Mouse (Mus musculus) induced T-regulatory cell, adult 2 months (primary cell): ENCODE data around the gene Vtcn1.

ENCODE experiments used
- DNase-seq: peaks from one replicate; pipeline ENCODE4 v3.0.0-alpha.2; 2012; ENCODE audit warnings: low read depth

Vtcn1 gene

DNA sequence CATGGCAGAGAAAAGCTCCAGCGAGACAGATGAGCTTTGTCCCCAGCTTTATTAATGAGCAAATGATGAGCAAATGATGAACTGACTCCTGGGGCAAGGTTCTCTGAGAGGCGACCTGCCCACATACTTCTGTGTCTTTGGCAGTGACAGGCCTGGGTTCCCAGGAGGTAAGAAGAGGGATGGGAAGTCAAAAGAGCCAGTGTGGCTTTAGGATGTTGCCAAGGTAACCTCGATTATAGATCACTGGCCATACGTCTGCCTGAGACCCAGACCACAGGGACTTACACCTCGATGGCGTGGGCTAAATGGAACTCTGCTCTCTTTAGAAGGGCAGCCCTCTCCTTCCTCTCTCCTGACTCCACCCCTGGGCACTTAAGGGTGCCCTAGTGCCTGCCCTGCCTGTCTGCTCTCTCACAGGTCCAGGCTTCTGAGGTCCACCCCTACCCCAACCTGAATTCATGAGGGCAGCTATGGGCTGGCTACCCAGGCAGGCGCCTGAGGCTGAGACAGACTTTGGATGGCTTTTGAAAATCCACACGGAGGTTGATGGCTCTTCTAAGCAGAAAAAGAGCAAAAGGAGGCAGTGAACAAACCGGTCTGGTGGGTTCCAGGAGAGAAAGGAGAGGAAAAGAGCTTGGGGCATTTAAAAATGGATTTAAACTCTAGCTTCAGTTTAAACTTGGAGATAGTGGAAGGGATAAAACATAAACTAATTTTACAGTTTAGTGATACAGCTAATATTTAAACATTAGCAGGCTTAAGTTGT lies 31.0 kb downstream of the Vtcn1 start:
- no peak for DNase-seq

DNA sequence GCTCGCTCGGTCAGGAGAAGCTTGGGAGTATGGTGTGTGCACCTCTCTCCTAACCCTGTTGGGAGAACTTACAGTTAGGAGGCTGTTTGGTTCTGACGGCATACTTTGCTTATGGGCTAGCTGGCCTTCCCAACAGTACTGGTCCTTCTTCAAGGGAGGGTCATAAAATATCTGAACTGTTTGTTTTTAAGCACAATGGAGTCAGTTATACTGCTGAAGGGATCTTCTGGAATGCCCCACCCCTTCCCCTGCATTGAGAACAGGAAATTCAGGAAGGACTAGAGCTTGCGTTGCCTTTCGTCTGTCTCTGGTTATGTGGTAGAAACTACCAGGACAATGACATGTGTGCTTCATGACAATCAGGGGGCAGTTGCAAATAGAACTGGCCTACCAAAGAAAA lies 31.9 kb downstream of the Vtcn1 start:
- DNase-seq = no peak

DNA sequence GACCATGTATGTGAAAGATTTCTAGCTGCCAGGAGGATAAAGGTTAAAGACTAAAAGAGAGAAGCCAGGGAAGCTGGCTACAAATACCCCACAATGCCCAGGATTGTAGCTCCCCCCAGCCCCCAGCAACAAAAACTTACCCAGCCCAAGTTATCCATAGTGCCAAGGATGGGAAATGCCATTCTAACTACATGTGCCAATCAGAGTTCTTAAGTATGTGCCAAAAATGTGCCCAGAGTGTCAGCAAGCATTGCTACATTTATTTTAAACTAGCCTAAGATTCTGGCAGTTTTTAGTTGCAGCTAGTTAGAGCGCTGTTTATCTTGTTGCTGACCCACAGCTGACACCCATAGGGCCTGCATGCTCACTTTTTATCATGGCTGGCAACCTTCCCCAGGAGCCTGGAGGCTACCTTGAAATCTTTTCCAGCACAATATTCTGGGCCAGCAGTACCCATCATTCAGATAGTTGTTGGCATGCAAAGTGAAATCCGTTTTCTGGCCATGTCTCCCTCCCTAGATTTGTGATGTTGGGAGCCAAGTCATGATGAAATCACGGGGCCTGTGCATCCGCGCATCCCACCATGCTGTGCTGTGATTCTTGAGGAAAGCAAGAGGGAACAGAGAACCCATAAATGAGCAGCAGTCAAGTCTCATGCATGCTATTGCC lies 33.2 kb downstream of the Vtcn1 start:
- DNase-seq = no peak

DNA sequence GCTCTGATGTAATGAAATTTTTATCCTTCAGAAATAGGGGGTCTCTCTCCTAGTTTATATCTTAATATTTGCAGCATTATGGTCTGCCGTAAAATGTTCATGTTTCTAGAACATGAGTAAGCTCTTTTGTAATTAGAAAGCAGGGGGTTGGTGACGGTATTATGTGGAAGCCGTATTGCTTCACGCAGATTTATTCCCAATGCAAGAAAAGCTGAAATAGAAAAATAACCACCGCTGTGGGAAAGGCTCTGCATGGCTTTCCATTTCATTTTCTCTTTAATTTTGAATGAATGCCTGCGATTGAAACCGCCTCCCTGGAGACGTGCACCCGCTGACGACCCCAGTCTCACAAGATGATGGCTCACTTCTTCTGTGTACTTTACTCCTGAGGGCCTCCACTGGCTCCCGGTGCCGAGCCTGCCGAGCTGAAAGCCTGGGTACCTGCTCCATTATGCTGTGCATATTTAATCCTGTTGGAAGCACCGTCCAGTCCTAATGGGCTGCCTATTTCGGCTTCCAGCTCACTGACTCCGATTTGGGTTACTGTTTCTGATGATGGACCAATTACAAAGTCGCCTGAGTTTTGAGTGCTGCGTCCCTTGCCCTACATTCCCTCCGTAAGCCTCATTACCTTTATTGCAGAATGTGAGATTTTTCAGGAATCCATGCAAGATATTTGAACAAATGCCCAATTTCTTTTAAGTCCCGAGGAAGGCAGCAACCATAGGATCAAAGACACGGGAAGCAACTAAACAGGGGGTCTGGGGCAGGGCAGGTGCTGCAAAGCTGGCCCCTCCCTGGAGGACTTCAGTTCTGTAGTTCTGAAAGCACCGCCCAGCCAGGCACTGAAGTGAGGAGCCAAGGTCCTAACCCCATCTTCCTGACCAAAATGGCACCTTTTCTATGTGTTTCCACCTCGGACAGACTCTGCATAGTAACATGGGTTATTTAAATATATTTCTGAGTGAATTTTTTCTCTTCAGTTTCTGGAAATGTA lies 36.3 kb downstream of the Vtcn1 start:
- no peak for DNase-seq

DNA sequence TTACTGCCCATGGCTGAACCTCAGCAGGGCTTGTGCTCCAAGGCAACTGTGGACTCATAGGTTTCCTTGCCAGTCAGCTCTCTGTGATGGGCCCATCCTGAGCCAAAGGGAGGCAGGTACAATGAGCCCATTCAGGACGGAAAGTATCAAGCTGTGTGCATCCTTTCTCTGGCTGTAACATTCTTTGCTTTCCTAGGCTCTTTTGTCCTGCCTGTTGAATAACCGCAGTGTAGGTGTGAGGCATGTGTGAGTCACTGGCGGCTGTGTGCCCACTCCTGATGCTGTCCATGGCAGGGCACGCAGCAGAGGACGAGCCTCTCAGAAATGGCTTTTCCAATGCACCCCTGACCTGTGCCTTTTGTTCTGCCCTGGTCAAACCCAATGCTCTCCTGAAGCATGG lies 41.7 kb downstream of the Vtcn1 start:
- DNase-seq = no peak

DNA sequence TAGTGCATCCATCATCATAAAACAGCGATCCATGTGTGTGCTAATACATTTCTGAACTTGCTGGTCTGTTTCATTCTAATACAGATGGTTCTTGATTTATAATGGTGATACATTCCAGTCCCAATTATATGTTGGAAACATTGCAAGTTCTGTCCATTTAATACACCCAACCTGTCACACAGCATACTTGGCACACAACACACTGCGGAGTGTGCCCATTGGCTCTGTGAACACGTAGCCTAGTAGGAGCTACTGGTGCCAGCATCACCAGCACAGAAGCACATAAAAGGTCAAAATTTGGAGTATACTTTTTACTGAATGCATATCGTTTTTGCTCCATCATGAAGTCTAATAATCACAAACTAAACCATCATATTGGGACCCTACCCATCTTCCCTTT lies 51.8 kb downstream of the Vtcn1 start:
- DNase-seq = no peak

DNA sequence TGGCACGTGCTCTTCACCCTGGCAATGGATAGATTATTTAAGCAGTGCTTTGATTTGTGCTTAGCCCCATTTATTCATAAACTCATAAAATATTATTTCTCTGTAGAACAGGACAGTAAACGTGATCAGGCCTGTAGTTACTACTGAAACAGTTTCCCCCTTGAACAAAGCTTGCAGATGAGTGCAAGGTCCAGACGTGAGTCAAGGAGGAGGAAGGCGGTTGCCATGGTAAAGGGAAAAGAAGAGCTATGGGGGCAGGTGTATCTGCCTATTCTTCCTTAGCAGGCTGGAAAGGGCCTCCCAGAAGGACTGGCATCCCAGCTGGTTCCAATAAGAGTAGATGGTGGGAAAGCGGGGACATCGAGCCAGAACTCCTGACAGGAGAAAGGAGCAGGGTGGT lies 56.1 kb downstream of the Vtcn1 start:
- no peak for DNase-seq

DNA sequence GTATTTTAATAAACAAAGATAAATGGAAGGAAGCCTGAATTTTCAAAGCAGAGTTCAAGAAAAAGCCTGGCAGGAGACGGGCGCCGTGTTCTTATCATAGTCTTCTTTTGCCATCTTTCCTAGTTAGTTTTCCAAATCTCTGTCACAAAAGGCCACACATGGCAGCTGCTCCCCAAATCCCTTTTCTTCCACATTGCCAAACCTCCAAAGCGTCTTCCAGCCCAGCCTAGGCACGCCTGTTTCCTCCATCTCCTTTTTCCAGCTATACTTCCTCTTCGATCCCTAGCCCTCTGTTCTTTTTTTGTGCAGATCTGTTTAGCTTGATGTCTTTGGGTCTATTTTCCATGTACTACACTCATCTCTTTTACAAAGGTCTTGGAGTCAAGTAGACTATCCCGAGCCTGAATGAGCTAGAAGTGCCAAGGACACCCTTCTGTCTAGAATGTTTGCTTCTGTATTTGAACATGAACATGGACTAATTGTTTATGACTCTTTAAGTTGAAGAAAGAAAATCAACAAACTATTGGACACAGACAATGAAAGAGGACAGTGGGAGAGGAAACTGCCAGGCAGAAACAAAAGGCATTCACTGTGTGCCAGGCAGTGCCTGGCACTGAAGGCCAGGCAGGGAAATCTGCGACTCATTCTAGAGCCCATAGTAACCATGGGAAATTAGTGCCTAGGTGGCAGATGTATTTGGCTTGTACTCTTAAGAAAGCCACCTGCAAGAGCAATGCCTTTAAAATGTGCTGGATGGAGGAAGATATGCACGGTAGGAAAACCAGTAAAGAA lies 56.8 kb downstream of the Vtcn1 start:
- DNase-seq = no peak

DNA sequence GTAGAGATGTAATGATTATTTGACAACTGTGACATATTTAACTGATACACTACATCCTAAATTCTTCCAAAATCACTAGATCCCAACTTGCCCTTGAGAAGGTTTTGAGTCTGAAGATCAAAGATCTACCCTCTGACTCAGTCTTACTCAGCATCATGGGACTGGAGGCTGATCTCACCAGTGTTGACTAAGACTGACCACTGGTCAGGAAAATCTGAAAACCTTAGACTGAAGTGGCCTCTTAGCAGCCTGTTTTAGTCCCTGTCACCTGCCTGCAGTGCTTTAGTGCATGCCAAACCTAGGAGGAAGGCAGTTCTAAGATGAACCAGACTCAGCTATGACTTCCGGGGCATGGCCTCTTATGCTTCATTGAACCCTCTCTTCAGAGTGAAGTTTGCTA lies 64.0 kb downstream of the Vtcn1 start:
- DNase-seq = no peak

DNA sequence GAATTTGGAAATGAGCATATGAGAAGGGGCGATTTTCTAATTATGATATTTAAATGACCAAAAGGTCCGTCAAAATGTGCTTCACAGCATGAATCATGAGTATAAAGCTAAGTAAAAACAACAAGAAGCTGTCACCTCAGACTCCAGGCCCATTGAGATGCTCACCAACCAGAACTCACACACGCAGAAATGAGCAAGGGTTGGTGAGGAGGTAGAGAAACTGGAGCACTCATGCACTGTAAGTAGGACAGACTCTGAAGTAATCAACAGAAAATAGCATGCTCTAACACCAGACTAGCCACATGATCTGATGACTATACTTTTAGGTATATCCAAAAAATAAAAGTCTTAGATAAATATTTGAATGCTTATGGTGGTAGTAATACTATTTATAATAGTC lies 65.1 kb downstream of the Vtcn1 start:
- no peak for DNase-seq

DNA sequence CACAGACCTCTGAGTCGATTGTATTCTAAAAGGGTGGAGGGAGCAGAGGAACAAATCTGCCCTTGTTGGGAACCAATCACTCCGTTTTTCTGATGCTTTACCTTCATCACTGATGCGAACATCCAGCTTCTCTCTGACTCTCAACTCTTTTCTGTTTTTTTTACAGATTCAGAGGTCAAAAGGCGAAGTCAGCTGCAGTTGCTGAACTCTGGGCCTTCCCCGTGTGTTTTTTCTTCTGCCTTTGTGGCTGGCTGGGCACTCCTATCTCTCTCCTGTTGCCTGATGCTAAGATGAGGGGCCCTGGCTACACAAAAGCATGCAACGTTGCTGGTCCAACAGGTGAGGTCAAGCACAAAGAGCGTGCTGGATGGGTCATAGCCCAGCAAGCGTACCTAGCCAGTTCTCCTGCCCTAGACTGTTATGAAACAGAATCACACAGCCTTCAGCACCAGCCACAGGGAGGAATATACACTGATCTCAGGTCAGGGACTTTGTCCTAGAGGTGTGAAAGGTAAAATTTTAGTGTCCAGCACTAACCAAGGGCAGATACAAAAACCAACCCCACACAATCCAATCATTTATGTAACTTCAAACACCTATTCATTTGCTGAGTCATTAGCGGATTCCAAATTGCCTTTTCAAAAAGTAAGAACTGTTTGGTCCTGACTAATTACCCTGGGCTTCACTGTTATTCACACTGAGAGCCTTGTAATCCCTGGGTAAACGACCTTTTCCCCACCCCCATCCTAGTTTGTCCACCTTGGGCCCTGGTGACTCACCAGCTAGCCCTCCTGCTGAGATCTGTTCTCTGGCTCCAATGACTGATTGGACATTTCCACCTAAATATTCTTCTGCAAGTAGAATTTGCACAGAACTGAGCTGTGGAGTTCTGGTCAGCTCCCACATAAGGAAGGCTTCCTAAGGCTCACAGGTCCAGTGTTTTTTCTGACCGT lies 67.4 kb downstream of the Vtcn1 start:
- no peak for DNase-seq

DNA sequence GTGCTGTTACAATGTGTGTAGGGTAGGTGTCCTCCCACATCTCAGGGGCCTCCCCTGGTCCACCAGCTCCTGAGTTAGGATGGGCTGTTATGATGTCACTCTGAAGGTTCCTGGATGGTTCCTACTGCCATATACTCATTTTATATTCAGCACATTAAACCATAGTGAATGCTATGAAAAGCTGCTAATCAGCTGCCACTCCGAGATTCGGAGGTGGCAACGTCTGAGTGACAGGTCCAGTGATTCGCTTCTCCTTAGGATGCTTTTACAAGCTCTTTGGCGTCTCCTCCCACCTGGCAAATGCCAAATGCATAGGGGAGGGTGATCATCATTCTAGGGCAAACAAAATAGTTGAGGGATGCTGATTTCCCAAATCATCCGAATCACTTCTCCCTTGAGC lies 70.2 kb downstream of the Vtcn1 start:
- no peak for DNase-seq

DNA sequence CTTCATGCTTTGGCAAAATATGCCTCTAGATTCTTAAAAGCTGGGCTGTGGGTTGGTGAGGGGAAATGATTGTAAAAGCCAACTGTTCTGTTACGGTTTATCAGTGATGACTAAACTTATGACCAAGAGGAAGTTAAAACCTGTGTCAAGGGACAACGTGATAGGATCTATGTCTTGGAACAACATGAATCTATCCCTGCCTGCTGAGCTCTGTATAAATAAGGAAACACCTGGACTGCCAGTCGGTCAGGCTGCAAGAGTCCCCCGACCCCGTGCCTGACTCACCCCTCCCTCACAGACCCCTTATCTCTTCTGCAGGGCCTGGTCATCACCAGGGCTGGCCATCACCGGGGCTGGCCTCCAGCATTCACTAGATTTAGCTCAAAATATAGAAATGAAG lies 80.9 kb downstream of the Vtcn1 start:
- no peak for DNase-seq

DNA sequence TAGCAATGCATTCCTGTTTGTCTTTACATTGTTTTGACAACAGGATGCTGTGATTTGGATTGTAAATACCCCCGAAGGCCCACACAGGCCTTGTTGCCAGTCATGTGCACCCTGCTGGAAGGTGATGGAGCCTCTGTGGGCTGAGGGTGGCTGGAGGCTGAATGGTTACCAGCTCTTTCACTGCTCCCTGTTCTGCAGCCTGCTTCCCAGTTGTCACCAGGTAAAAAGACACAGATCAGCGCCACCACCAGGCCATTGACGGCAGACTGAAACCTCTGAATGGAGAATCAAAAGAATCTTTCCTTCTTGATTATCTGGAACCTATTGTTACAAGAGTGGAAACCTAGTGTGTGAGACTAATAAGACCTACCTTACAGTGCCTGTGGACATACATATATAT lies 81.7 kb downstream of the Vtcn1 start:
- DNase-seq = no peak

DNA sequence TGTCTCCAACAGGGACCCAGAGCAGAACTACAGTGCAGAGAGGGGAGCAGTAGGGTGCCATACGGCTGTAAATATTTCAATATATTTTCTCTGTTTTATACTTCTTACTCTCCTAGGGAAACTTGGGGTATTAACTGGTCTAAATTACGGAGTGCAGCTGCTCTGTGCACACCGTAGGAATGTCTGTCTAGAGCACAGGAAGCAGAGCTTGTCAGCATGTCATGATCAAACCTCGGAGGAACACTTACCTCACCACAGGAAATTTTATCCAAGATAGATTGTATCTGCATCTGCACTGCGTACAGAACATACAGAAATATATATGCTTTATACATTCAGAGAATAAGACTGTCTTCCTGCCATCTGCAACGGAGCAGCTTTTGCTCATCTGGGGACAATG lies 83.3 kb downstream of the Vtcn1 start:
- no peak for DNase-seq

DNA sequence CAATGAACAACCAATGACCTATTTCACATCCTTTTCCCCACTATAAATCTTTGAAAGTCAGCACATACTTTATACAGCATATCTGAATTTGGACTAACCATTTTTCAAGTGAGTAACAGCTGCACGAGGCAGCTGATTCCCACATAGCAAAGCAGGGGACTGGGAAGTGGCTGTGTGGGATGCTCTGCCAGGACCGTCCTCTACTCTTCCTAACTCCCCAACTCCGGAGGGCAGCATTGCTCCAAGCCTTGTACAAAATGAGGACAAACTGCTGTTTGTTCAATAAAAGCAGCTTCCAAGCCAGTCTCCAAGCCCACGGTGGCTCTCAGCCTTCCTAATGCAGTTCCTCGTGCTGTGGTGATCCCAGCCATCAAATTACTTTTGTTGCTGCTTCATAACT lies 85.4 kb downstream of the Vtcn1 start:
- DNase-seq = no peak

DNA sequence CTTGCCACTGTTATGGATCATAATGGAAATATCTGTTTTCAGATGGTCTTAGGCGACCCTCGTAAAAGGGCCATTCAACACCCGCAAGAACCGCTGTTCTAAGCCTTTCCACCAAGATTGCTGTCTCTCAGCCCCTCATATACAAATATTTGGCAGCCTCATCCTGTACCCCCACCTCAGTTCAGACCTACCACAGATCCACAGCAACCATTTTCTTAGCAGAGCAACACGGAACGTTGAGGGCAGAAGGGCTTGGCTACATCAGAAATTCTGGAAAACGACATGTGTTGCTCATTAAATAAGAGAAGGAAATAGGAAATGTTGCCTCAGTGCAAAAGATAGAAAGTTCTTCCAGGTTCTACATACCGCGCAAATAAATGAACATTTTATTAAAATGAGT lies 85.8 kb downstream of the Vtcn1 start:
- no peak for DNase-seq

DNA sequence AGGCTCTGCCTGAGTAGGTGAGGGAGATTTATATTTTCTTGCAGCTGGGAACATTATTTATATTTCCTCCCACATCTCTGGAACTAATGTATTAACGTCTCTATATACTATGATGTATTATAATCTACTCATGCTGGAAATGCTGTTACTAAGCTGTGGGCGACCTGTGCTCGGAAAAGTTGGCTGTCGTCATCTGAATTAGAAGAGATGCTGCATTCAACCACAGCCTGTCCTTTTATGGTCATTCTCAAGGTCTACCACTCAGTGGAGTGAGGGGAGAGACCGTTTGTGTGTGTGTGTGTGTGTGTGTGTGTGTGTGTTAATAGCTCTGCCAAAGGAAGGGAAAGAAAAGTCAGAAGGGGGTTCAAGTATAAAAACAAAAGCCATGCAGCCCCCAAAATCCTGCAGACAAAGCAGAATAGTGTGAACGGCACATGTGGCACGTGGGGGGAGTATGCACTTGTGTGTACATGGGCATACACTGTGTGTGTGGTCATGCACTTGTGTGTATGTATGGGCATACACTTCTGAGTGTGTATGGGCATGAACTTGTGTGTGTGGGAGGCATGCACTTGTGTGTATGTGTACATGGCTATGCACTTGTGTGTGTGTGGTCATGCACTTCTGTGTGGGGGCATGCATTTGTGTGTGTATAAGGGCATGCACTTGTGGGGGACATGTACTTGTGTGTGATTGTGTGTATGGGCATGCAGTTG lies 86.4 kb downstream of the Vtcn1 start:
- no peak for DNase-seq

DNA sequence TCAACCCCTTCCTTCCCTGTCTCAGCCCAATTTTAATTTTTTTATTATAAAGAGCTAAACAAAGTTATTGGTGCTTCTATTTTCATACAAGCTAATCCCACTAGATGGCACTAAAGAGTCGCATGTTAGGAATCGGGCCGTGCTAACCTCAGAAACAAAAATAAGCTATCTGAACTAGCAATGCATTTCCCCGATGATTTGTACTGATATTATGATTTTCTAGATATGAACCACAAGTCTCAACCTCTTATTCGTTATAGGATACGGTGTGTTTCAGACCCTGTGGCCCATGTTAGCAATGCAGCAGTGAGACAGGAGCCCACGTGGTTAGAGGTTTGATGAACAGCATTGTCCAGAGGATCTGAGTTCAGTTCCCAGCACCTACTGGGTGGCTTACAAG lies 91.6 kb downstream of the Vtcn1 start:
- peak; percentile 86 for DNase-seq

DNA sequence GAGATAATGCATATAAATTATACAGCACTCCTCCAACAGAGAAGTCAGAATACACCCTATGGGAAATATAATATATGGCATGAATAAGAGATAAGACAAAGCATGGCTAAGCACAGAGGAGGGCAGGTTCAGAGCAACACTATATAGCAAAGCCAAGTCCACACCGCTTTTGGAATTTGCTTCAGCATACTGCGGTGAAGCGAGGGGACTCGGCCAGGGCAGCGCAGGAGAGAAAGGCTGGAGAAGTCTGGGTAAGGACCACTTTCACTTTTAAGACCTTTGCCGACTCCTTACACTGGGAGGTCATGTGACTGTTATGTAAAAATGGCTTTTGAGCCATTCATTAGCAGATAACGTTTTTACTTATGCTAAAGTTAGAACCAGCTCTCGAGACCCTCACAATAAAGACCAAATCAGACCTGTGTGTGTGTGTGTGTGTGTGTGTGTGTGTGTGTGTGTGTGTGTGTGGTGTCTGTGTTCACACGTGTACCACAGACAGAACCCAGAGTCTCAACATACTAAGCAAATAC lies 95.4 kb downstream of the Vtcn1 start:
- DNase-seq = peak; percentile 48
